In genomic region chr1:52387062-52387461, GRCm38 (mm10) we compare ENCODE assay signal across 15 mouse cellular contexts.
A peak's percentile ranks its signal among the peaks of the same experiment; 100 is the strongest.
DNase-seq lines count a peak whose midpoint lies in the region; ATAC-seq and TF ChIP-seq lines count a peak whose summit lies in the region.
"Had no signal": no experiment of that assay in that cellular context is flagged by ENCODE, and none has a peak within 500 bp of the region (broad histone marks: within the 10 kb centered on the region; RNA-seq: fewer than 3 reads in every experiment).

No protein-coding gene starts in this region.

- no peak for ATAC-seq in forebrain, postnatal 0 days
- ATAC-seq in forebrain, embryonic 14.5 days: no peak
- no peak for ATAC-seq in kidney, postnatal 0 days (replicated peaks; ENCODE audit: low FRiP score, low read depth)

- no peaks in the 10 kb centered on the region for H3K36me3 ChIP-seq in forebrain, postnatal 0 days (ENCODE audit: insufficient read depth)
- H3K36me3 ChIP-seq in forebrain, embryonic 14.5 days (ENCODE audit: control insufficient read depth, insufficient read depth, low read length): no peaks in the 10 kb centered on the region
- H3K36me3 ChIP-seq in kidney, postnatal 0 days (ENCODE audit: insufficient read depth, low read length): no peaks in the 10 kb centered on the region
- H3K36me3 ChIP-seq: liver, embryonic 15.5 days had no signal

- TF ChIP-seq CTCF in forebrain, postnatal 0 days (IDR thresholded peaks at IDR 0.05; ENCODE audit: low read depth): peak; percentile 31
- peak; percentile 53; the same call in 1 of the 2 replicates for TF ChIP-seq CTCF in kidney, postnatal 0 days (IDR thresholded peaks at IDR 0.05; ENCODE audit: low read depth)

- no peak overlapping the region for H3K9ac ChIP-seq in forebrain, postnatal 0 days
- no peak overlapping the region for H3K9ac ChIP-seq in forebrain, embryonic 14.5 days (ENCODE audit: low read length)
- H3K9ac ChIP-seq in kidney, postnatal 0 days (ENCODE audit: low read depth, low read length): no peak overlapping the region
- H3K9ac ChIP-seq: liver, embryonic 15.5 days had no signal

- WGBS in forebrain, postnatal 0 days: 91% methylated on average over 3 of the region's 3 CpGs
- WGBS in forebrain, embryonic 14.5 days: 94% methylated on average over 3 of the region's 3 CpGs
- WGBS in kidney, postnatal 0 days: 71% methylated on average over 3 of the region's 3 CpGs

- H3K27ac ChIP-seq in forebrain, postnatal 0 days (ENCODE audit: low read depth, low read length): no peak overlapping the region
- no peak overlapping the region for H3K27ac ChIP-seq in forebrain, embryonic 14.5 days (ENCODE audit: low read depth, low read length)
- no peak overlapping the region for H3K27ac ChIP-seq in kidney, postnatal 0 days
- H3K27ac ChIP-seq: liver, embryonic 15.5 days had no signal

- H3K9me3 ChIP-seq in forebrain, postnatal 0 days (ENCODE audit: low read length): no peaks in the 10 kb centered on the region
- no peaks in the 10 kb centered on the region for H3K9me3 ChIP-seq in forebrain, embryonic 14.5 days (replicated peaks; ENCODE audit: control insufficient read depth, low read length)
- no peaks in the 10 kb centered on the region for H3K9me3 ChIP-seq in kidney, postnatal 0 days (replicated peaks; ENCODE audit: low read length)
- H3K9me3 ChIP-seq: liver, embryonic 15.5 days; megakaryocyte, embryonic 14.5 days had no signal

- 0 out of 2 replicates have a peak, but pooled peaks cover 3% of the 10 kb centered on the region for H3K4me1 ChIP-seq in forebrain, postnatal 0 days (ENCODE audit: insufficient read depth)
- H3K4me1 ChIP-seq in forebrain, embryonic 14.5 days (ENCODE audit: control insufficient read depth, insufficient read depth, low read length): no peaks in the 10 kb centered on the region
- no peaks in the 10 kb centered on the region for H3K4me1 ChIP-seq in kidney, postnatal 0 days (replicated peaks; ENCODE audit: insufficient read depth, low read length)
- H3K4me1 ChIP-seq: liver, embryonic 15.5 days had no signal

- no peak for DNase-seq in forebrain, postnatal 0 days
- DNase-seq in forebrain, embryonic 14.5 days (ENCODE audit: low spot score): no peak
- peak; percentile 11 for DNase-seq in kidney, postnatal 0 days (ENCODE audit: low spot score)
- no peak for DNase-seq in kidney, adult 18-20 months
- peak; percentile 11 for DNase-seq in retina, embryonic 14.5 days (ENCODE audit: low spot score)
- no peak for DNase-seq in retina, postnatal 1 day
- peak; percentile 2 for DNase-seq in mesoderm, embryonic 11.5 days (ENCODE audit: low read depth, low spot score)
- no peak for DNase-seq in spleen, postnatal 14 days (ENCODE audit: low spot score in 2 of 2)
- DNase-seq: B cell, adult 2 months; cerebellum, adult 9-11 months; heart, adult 18-20 months; heart, postnatal 4 days had no signal

- H3K4me3 ChIP-seq in forebrain, postnatal 0 days (ENCODE audit: low read depth, low read length): no peak overlapping the region
- H3K4me3 ChIP-seq in forebrain, embryonic 14.5 days (ENCODE audit: low read depth, low read length): no peak overlapping the region
- H3K4me3 ChIP-seq in kidney, postnatal 0 days (replicated peaks; ENCODE audit: low read depth, low read length): no peak overlapping the region
- H3K4me3 ChIP-seq: liver, embryonic 15.5 days; megakaryocyte, embryonic 14.5 days; myocyte had no signal

- H3K27me3 ChIP-seq in forebrain, postnatal 0 days (ENCODE audit: insufficient read depth, low read length): no peaks in the 10 kb centered on the region
- H3K27me3 ChIP-seq in forebrain, embryonic 14.5 days (replicated peaks; ENCODE audit: control insufficient read depth, insufficient read depth, low read length): no peaks in the 10 kb centered on the region
- H3K27me3 ChIP-seq in kidney, postnatal 0 days (ENCODE audit: insufficient read depth, low read length): no peaks in the 10 kb centered on the region
- H3K27me3 ChIP-seq: liver, embryonic 15.5 days; megakaryocyte, embryonic 14.5 days had no signal

- no peak overlapping the region for H3K4me2 ChIP-seq in forebrain, postnatal 0 days (ENCODE audit: low read depth)
- H3K4me2 ChIP-seq in forebrain, embryonic 14.5 days (ENCODE audit: low read length): no peak overlapping the region
- no peak overlapping the region for H3K4me2 ChIP-seq in kidney, postnatal 0 days (ENCODE audit: low read length)
- H3K4me2 ChIP-seq: liver, embryonic 15.5 days had no signal

Comparison
In these comparisons a context has a peak if more than half of its experiments do, and no peak if none do; other contexts are left out.
1. DNase-seq: peak in kidney, postnatal 0 days (single experiment), retina, embryonic 14.5 days (single experiment) and mesoderm, embryonic 11.5 days (single experiment); none in forebrain, postnatal 0 days (single experiment), forebrain, embryonic 14.5 days (single experiment), kidney, adult 18-20 months (single experiment), retina, postnatal 1 day (single experiment) and spleen, postnatal 14 days (0 of 2).